Mouse (Mus musculus): ENCODE measurements around the gene Iscu.

The Iscu gene

DNA sequence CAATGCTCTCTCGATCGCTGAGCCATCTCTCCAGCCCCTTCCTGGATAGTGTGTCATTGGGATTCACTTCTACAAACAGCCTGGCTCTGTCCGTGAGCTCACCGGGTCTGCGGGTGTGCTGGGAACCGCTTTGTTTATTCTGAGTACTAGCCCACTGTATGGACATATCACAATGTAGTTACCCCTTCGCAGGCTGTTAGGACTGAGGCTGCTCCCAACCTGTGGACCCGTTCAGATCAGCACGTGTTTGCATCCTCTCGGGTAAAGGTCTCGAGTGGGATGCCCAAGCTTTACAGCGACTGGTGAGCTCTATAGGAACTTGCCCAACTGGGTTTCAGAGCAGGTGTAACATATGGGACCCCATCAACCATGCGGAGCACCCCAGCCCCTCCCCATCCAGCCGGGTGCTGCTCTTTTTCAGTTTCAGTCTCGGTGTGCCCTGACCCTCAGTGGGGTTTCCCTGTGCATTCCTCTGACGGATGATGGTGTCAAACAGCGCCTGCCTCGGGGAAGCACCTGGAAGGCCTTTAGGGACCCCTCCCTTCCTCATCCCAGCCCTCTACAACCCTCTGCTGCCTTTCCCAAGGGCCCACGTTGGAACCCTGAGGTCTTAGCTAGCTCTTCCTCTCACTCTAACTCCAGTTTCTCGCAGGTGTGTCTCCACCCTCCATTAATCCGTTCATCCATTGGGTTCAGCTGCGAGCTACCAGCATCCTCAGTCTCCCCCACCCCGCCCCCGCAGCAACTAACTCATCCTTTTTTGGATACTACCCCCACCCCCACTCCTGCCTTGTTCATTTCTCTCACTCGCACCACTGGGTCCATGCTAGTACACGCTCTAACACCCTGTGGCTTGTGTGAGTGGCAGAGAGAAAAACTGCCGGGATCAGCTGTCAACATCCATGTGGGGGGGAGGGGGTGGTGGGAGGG is 41.8 kb downstream of the Iscu start:
- CTCF ChIA-PET = interaction anchor here (0.6 to 3.6 kb wide), 4 partner anchors 16 to 40 kb away, joined by 5 to 16 read pairs (median 10); no protein-coding TSS in a partner anchor

DNA sequence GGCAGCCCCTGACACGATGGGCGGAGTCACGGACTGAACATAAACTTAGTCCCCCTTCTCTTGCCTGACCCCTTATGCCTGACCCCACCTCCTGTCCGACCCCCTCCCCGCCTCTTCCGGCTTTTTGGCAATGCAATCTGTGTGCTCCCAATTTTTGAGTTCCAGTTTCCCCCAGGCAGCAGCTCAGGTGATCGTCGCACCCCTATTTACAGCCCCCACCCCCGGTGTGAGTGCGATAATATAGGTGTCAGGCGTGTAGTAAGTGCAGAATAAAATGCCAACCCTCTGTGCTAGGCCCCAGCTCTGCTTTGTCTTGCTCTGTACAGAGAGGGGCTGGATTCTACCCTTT is 42.5 kb downstream of the Iscu start:
- CTCF ChIA-PET = interaction anchor here (0.6 to 3.6 kb wide), 4 partner anchors 16 to 41 kb away, joined by 5 to 16 read pairs (median 10); no protein-coding TSS in a partner anchor

DNA sequence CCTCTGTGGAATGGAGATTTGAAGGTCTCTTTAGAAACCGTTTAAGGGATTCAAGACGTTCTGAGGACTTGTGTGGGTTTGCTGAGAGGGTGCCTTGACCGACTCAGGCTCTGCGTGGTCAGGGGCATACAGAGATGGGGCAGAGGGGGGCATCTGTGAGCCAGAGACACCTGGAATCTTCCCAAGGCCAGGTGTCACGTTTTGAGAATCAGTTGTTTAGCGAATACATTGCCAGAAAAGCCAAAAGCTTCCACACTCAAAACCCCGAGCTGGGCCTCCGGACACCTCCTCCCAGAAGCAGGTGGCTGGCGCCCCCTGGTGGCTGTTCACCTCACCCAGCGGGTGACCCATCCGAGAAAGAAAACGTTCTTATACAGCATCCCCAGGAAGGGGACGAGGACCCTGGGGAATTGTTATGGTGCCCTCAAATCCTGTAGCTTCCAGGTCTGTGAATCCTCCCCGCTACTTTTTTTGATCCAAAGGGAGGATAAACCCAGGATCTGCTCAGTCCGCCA is 43.1 kb downstream of the Iscu start:
- CTCF ChIA-PET = interaction anchor here (1.6 to 3.6 kb wide), 2 partner anchors 14 to 42 kb away, joined by 3 to 16 read pairs; no protein-coding TSS in a partner anchor

DNA sequence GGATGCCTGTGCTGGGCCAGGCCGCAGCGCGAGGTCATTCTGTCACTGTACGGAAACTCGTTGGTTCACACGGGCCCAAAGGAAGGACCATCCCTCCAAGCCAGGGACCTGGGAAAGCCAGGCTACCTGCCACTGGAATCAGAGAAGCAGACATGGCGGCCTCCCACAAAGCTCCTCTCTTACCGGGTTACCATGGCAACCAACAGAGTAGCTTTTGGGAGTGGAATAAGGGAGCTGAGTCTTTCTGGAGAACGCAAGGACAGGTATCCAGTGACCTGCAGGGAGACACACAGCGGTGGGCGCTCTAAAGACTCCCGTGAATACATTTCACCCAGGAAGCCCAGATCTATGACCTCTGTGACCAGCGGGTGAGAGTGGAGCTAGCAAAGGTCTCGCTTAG is 46.0 kb downstream of the Iscu start:
- CTCF ChIA-PET = interaction anchor here (0.7 to 1.2 kb wide), 3 partner anchors 11 to 26 kb away, joined by 3 to 4 read pairs (median 3); no protein-coding TSS in a partner anchor

DNA sequence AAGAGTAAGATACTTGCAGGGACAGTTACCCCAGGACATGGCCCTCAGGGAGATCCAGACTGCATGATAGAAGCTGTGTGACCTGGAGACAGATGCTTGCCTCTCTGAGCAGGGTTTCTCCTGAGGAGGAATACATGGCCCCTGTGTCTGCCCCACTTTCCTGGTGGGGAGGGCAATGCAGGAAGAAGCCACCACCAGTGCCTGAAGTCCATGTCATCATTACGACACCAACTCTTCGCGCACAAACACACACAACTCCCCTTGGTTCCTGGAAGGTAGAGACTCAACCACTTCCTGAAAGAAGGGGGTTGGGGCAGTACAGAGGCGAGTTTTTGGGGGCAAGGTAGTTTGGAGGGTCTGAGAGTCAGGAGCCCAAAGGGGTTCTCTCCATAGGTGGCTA is 51.7 kb downstream of the Iscu start:
- CTCF ChIA-PET = no interaction called here

DNA sequence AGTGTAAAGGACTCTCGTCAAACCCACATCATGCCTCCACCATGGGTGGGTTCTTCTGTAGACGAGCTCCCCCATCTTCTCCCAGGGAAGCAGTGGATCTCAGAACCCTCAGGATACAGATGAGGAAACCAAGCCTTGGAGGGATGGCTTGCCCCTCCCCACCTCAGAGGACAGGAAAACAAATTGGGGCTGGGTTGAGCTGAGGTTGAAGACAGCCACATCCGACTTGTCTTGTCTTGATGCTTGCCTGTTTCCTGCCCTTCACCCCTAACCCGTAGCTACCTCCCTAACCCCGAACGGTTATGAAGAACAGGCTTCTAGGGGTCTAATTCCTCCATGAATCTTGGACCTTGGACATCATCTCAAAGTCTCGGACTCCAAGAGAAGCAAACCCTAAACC is 53.0 kb downstream of the Iscu start:
- CTCF ChIA-PET = no interaction called here

DNA sequence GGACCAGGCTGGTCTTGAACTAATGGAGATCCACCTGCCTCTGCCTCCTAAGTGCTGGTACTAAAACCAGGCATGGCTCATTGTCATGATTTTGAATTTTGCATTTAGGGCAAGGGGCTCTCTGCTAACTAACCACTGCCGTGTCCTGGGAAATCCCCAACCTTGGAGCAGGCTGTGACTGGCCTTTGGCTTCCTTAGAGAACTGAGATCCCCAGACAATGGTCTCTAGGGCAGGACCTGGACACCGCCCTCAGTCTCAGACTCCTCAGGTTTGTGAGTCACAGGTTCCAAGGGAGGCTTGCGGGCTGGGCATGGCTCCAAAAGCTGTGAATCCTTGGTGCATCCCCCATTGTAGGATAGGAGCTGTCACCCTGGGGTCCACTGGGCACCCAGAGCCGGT is 54.1 kb downstream of the Iscu start:
- CTCF ChIA-PET = no interaction called here

Measured in spleen, embryonic (tissue).